Mouse (Mus musculus): ENCODE data around the gene Scyl3. TPM values are rescaled to one million over a fixed set of nuclear protein-coding genes. Genes with fewer than 3 reads are reported as not detected.

The Scyl3 gene
- total and polyA plus RNA-seq, 2 experiments from 2014 or later = 7.3 to 11.2 TPM

GRCm38 (mm10) chr1:163994173-163994720 is 65.3 kb downstream of the Scyl3 start:
- H3K9ac ChIP-seq (replicated peaks; ENCODE audit: low read depth, low read length) = peak overlapping the region; percentile 66
- peak overlapping the region; percentile 75 for H3K4me3 ChIP-seq (ENCODE audit: low read depth, low read length)
- H3K9me3 ChIP-seq (replicated peaks; ENCODE audit: control insufficient read depth, low read length) = no peaks in the 10 kb centered on the region
- no peak for DNase-seq (ENCODE audit: low spot score)
- H3K27me3 ChIP-seq (ENCODE audit: control insufficient read depth, insufficient read depth, low read length) = no peaks in the 10 kb centered on the region
- peak; percentile 57 for ATAC-seq (ENCODE audit: insufficient read depth, low read depth)
- H3K27ac ChIP-seq (ENCODE audit: low read depth) = no peak overlapping the region
- 0 out of 2 replicates have a peak, but pooled peaks cover 3% of the 10 kb centered on the region for H3K4me1 ChIP-seq (ENCODE audit: control insufficient read depth, insufficient read depth)
- peak overlapping the region; percentile 70 for H3K4me2 ChIP-seq (ENCODE audit: low read depth, low read length)
- no peaks in the 10 kb centered on the region for H3K36me3 ChIP-seq (replicated peaks; ENCODE audit: control insufficient read depth, insufficient read depth, low read length)
- TF ChIP-seq CTCF (IDR thresholded peaks at IDR 0.05; ENCODE audit: low read depth) (no peak), EP300 (IDR thresholded peaks at IDR 0.05; ENCODE audit: low read depth) (no peak)
- WGBS = 1% methylated on average over 38 of the region's 38 CpGs

GRCm38 (mm10) chr1:163994721-163995608 is 66.1 kb downstream of the Scyl3 start, which contains the start of the genes BC055324 and Mettl18:
BC055324 (minus strand) TSS chr1:163994796.
Mettl18 (plus strand) TSS chr1:163994889.
- no peaks in the 10 kb centered on the region for H3K36me3 ChIP-seq (replicated peaks; ENCODE audit: control insufficient read depth, insufficient read depth, low read length)
- no peaks in the 10 kb centered on the region for H3K27me3 ChIP-seq (ENCODE audit: control insufficient read depth, insufficient read depth, low read length)
- no peaks in the 10 kb centered on the region for H3K9me3 ChIP-seq (replicated peaks; ENCODE audit: control insufficient read depth, low read length)
- peak; percentile 92 for DNase-seq (ENCODE audit: low spot score)
- peak within 1 kb of the TSS; percentile 67 for H3K9ac ChIP-seq (replicated peaks; ENCODE audit: low read depth, low read length)
- TF ChIP-seq EP300 (IDR thresholded peaks at IDR 0.05; ENCODE audit: low read depth) (no peak), CTCF (IDR thresholded peaks at IDR 0.05; ENCODE audit: low read depth) (peak; percentile 41)
- H3K4me2 ChIP-seq (ENCODE audit: low read depth, low read length) = peak within 1 kb of the TSS; percentile 70
- H3K27ac ChIP-seq (ENCODE audit: low read depth) = peak within 1 kb of the TSS; percentile 74
- H3K4me3 ChIP-seq (ENCODE audit: low read depth, low read length) = peak within 1 kb of the TSS; percentile 75
- peak; percentile 97 for ATAC-seq (ENCODE audit: insufficient read depth, low read depth)
- H3K4me1 ChIP-seq (ENCODE audit: control insufficient read depth, insufficient read depth) = 0 out of 2 replicates have a peak, but pooled peaks cover 3% of the 10 kb centered on the region
- WGBS = 3% methylated on average over 43 of the region's 43 CpGs

GRCm38 (mm10) chr1:163995609-163995913 is 66.7 kb downstream of the Scyl3 start:
- no peaks in the 10 kb centered on the region for H3K9me3 ChIP-seq (replicated peaks; ENCODE audit: control insufficient read depth, low read length)
- no peak for ATAC-seq (ENCODE audit: insufficient read depth, low read depth)
- H3K4me1 ChIP-seq (ENCODE audit: control insufficient read depth, insufficient read depth) = 0 out of 2 replicates have a peak, but pooled peaks cover 3% of the 10 kb centered on the region
- peak overlapping the region; percentile 75 for H3K4me3 ChIP-seq (ENCODE audit: low read depth, low read length)
- no peaks in the 10 kb centered on the region for H3K36me3 ChIP-seq (replicated peaks; ENCODE audit: control insufficient read depth, insufficient read depth, low read length)
- H3K4me2 ChIP-seq (ENCODE audit: low read depth, low read length) = peak overlapping the region; percentile 70
- no peaks in the 10 kb centered on the region for H3K27me3 ChIP-seq (ENCODE audit: control insufficient read depth, insufficient read depth, low read length)
- no peak for DNase-seq (ENCODE audit: low spot score)
- TF ChIP-seq EP300 (IDR thresholded peaks at IDR 0.05; ENCODE audit: low read depth) (no peak), CTCF (IDR thresholded peaks at IDR 0.05; ENCODE audit: low read depth) (no peak)
- 62% methylated on average over 2 of the region's 2 CpGs for WGBS
- no peak overlapping the region for H3K9ac ChIP-seq (replicated peaks; ENCODE audit: low read depth, low read length)
- H3K27ac ChIP-seq (ENCODE audit: low read depth) = no peak overlapping the region

- no peak overlapping the region for H3K4me3 ChIP-seq (ENCODE audit: low read depth, low read length)
- no peaks in the 10 kb centered on the region for H3K36me3 ChIP-seq (replicated peaks; ENCODE audit: control insufficient read depth, insufficient read depth, low read length)
- no peak overlapping the region for H3K4me2 ChIP-seq (ENCODE audit: low read depth, low read length)
- no peak for ATAC-seq (ENCODE audit: insufficient read depth, low read depth)
- H3K9me3 ChIP-seq (replicated peaks; ENCODE audit: control insufficient read depth, low read length) = no peaks in the 10 kb centered on the region
- TF ChIP-seq EP300 (IDR thresholded peaks at IDR 0.05; ENCODE audit: low read depth) = no peak
- H3K27ac ChIP-seq (ENCODE audit: low read depth) = no peak overlapping the region
- no peaks in the 10 kb centered on the region; the same call in 1 of the 2 replicates for H3K4me1 ChIP-seq (ENCODE audit: control insufficient read depth, insufficient read depth)
- no peak for DNase-seq (ENCODE audit: low spot score)
- no peaks in the 10 kb centered on the region for H3K27me3 ChIP-seq (ENCODE audit: control insufficient read depth, insufficient read depth, low read length)
- H3K9ac ChIP-seq (replicated peaks; ENCODE audit: low read depth, low read length) = no peak overlapping the region
- 62% methylated on average over 6 of the region's 6 CpGs for WGBS
Measured at GRCm38 (mm10) chr1:164001831-164002452, 73.0 kb downstream of the Scyl3 start.

GRCm38 (mm10) chr1:164004311-164004710 is 75.4 kb downstream of the Scyl3 start:
- Histone ChIP-seq H3K4me1 (ENCODE audit: control insufficient read depth, insufficient read depth) (no peaks in the 10 kb centered on the region; the same call in 1 of the 2 replicates), H3K4me2 (ENCODE audit: low read depth, low read length) (no peak overlapping the region), H3K9ac (replicated peaks; ENCODE audit: low read depth, low read length) (no peak overlapping the region), H3K9me3 (replicated peaks; ENCODE audit: control insufficient read depth, low read length) (no peaks in the 10 kb centered on the region), H3K4me3 (ENCODE audit: low read depth, low read length) (no peak overlapping the region), H3K27ac (ENCODE audit: low read depth) (no peak overlapping the region), H3K27me3 (ENCODE audit: control insufficient read depth, insufficient read depth, low read length) (no peaks in the 10 kb centered on the region), H3K36me3 (replicated peaks; ENCODE audit: control insufficient read depth, insufficient read depth, low read length) (no peaks in the 10 kb centered on the region)
- no peak for DNase-seq (ENCODE audit: low spot score)
- TF ChIP-seq EP300 (IDR thresholded peaks at IDR 0.05; ENCODE audit: low read depth) (no peak), CTCF (IDR thresholded peaks at IDR 0.05; ENCODE audit: low read depth) (no peak)
- WGBS = 54% methylated on average over 3 of the region's 3 CpGs
- ATAC-seq (ENCODE audit: insufficient read depth, low read depth) = no peak

Other genes starting within 250 kb of the Scyl3 start
- not detected in 2 replicates for gene Mettl11b, start 203.9 kb upstream of the Scyl3 start, total RNA-seq (2014; rRNA removed; ENCODE audit: low replicate concordance)
- gene Mettl11b, start 203.9 kb upstream of the Scyl3 start, polyA plus RNA-seq (2015; fragmentation: Nextera tagmentation; extraction: Ambion mirVana) = 0.16 TPM in 1 of 2 replicates, not detected in the other
- 9.5 and 18.7 TPM in 2 replicates for gene Kifap3, start 149.5 kb upstream of the Scyl3 start, total RNA-seq (2014; rRNA removed; ENCODE audit: low replicate concordance)
- gene Kifap3, start 149.5 kb upstream of the Scyl3 start, polyA plus RNA-seq (2015; fragmentation: Nextera tagmentation; extraction: Ambion mirVana) = 12.4 and 13.3 TPM in 2 replicates
- 5.6 and 7.5 TPM in 2 replicates for gene BC055324, start 65.7 kb downstream of the Scyl3 start, total RNA-seq (2014; rRNA removed; ENCODE audit: low replicate concordance)
- 3.6 and 3.7 TPM in 2 replicates for gene BC055324, start 65.7 kb downstream of the Scyl3 start, polyA plus RNA-seq (2015; fragmentation: Nextera tagmentation; extraction: Ambion mirVana)
- 0.27 and 3.5 TPM in 2 replicates for gene Mettl18, start 65.8 kb downstream of the Scyl3 start, total RNA-seq (2014; rRNA removed; ENCODE audit: low replicate concordance)
- 6.5 TPM in 2 replicates for gene Mettl18, start 65.8 kb downstream of the Scyl3 start, polyA plus RNA-seq (2015; fragmentation: Nextera tagmentation; extraction: Ambion mirVana)
- gene Sele, start 119.1 kb downstream of the Scyl3 start, total RNA-seq (2014; rRNA removed; ENCODE audit: low replicate concordance) = 3.7 and 6.1 TPM in 2 replicates
- gene Sele, start 119.1 kb downstream of the Scyl3 start, polyA plus RNA-seq (2015; fragmentation: Nextera tagmentation; extraction: Ambion mirVana) = 2.1 and 2.4 TPM in 2 replicates
- 0.50 TPM in 1 of 2 replicates, not detected in the other for gene Sell, start 132.9 kb downstream of the Scyl3 start, total RNA-seq (2014; rRNA removed; ENCODE audit: low replicate concordance)
- 0.18 and 0.44 TPM in 2 replicates for gene Sell, start 132.9 kb downstream of the Scyl3 start, polyA plus RNA-seq (2015; fragmentation: Nextera tagmentation; extraction: Ambion mirVana)
- 1.3 TPM in 1 of 2 replicates, not detected in the other for gene Selp, start 186.2 kb downstream of the Scyl3 start, total RNA-seq (2014; rRNA removed; ENCODE audit: low replicate concordance)
- 0.38 and 0.51 TPM in 2 replicates for gene Selp, start 186.2 kb downstream of the Scyl3 start, polyA plus RNA-seq (2015; fragmentation: Nextera tagmentation; extraction: Ambion mirVana)
- 0.27 TPM in 1 of 2 replicates, not detected in the other for gene F5, start 222.7 kb downstream of the Scyl3 start, total RNA-seq (2014; rRNA removed; ENCODE audit: low replicate concordance)
- gene F5, start 222.7 kb downstream of the Scyl3 start, polyA plus RNA-seq (2015; fragmentation: Nextera tagmentation; extraction: Ambion mirVana) = 0.05 TPM in 2 replicates